Mouse (Mus musculus) fibroblast of lung, adult 2 months (primary cell): ENCODE measurements around the gene Slc1a1.

Experiments
- DNase-seq: peaks from one replicate; pipeline ENCODE4 v3.0.0-alpha.2; 2011; ENCODE audit warnings: low read depth

Gene Slc1a1

DNA sequence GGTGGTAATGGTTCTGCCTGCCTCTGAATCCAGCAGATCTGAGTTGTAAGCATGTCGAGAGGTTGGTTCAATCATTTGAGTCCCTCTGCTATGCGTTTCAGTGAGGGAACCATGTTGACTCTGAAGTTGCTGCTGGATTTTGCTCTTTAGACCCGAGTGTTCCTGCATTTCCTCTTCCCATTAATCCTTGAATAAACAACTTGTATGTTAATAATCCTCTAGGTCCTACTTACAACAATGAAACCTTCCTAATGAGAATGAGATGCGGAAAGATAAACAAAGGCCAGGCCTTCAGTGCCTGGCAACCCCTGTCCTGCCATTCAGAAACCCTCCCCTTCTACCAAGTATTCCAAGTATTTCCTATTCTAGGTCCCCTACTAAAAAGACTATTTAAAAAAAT lies 81.6 kb downstream of the Slc1a1 start:
- DNase-seq = no peak

- no peak for DNase-seq
These were observed 83.0 kb downstream of the Slc1a1 start for GRCm38 (mm10) chr19:28917839-28918238.

DNA sequence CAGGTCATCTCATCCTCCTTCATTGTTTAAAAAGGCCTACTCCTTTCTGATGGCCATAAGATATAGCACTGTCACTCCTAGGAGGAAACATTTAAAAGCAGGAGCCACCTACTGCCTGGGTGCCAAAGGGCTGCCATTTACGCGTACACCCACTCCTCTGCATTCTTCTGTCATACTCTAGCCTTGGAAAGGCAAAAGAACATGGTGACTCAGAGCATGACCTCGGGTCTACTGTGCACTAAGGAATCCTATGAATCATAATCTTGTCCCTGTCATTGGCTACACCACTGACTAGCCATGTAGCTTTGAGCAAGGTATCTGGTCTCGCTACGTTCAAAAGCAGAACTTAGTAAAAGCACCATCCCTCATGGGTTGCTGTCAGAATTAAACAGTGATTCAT lies 91.5 kb downstream of the Slc1a1 start:
- DNase-seq = no peak

DNA sequence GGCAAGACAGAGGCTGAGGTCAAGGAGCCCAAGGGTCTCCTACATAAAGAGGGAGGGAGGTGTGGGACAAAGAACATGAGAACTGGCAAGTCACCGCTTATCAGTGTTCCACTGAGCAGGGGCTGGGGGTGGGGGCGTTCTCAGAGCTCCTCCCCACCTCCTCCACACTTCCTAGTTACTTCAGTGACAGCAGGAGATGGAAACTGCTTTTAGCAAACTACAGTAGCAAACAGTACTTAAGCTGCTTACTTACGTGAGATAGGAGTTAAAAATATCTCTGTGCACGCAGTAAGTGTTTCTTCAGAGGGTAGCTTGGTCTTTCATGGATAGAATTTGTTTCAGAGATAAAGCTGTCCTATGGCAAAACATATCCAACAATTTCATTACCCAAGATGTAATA lies 92.5 kb downstream of the Slc1a1 start:
- DNase-seq = no peak

DNA sequence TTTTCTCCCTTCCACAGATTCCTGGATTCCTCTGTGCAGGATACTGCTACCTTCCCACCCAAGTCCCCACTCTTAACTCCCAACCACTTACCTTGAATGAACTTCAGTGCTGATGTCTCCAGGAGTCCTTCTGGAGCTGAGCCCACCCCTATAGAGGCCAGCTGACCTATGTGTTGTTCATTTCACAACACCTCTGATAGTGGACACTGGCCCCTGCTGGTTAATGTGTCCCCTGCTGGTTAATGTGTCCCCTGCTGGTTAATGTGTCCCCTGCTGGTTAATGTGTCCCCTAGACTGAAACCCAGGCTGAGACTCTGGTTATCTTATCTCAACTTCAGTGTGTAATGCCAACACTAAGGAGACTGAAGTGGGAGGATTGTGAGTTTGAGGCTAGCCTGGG lies 94.2 kb downstream of the Slc1a1 start:
- DNase-seq = no peak

- DNase-seq = no peak
These were observed 100.0 kb downstream of the Slc1a1 start for GRCm38 (mm10) chr19:28934897-28935296.

DNA sequence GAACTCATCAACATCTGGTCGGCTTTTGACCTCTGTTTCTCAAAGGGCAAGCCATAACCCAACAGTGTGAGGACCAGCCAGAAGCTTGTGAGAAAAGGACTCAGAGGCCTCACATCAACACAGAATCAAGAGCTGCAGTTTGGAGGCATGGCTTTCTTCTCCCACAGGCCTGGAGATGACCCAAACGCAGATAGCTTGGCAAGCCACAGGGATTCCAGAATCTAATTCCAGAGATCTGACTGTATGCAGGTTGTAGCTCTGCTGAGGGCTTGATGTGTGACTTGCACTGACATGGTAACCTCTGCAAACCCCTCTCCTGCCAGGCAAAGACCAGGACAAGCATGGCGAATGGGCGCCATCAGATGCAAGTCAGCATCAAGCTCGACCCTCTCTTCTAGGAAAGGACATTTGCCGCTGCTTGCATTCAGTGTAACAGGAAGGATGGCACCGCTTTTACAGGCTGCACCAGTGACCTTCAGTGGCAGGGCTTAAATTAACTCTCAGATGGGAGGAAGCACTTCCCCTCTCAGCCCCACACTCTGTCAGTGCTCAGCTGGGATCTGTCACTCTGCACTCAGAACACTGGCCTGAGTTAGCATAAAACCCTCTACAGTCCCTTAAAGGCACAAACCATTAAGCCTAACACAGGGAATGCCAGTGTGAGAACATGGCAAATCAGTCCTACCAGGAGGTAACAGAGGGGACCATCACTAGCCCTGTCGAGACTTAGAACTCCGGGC lies 105.5 kb downstream of the Slc1a1 start:
- no peak for DNase-seq

DNA sequence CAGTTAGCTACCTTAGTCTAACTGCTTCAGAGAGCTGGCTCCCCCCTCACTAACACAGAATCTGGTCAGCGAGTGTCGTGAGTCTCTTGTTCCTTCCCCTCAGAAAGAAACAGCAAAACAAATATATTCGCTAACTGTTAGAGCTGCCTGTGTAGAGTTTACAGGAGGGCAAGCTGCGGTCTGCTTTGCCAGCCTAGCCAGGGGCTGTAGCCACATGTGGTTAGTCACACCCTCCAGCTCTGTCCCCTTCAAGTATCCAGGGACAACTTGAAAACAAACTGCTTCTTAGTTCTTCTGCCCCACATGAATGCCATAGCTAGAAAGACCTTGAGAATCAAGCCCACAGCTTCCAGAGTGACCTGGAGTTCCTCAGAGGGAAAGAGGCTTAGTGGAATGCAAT lies 106.4 kb downstream of the Slc1a1 start:
- no peak for DNase-seq

- DNase-seq = no peak
These were observed 111.9 kb downstream of the Slc1a1 start for GRCm38 (mm10) chr19:28946782-28947181.

DNA sequence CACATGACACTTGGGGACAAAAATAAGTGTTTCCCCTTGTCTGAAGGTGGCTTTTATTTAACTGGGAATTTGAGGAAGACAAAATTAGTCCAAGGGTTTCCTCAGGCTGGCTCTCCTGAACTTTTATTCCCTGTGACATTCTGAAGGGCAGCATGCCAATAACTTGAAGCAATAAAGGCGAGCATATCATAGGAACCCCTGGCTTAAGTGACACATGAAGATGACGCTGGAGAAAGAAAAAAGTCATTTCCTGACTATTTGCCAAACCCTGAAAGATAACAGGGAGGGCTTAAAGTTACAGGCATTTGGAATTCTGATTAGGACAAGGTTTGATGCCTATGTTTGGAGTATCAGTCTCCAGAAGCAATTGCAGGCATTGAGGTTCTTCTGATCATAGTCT lies 112.5 kb downstream of the Slc1a1 start:
- no peak for DNase-seq

GRCm38 (mm10) chr19:28951251-28951650 lies 116.4 kb downstream of the Slc1a1 start:
- no peak for DNase-seq

GRCm38 (mm10) chr19:28963113-28963512 lies 128.3 kb downstream of the Slc1a1 start:
- no peak for DNase-seq

- DNase-seq = no peak
These were observed 128.6 kb downstream of the Slc1a1 start for GRCm38 (mm10) chr19:28963513-28963841.
